Mouse (Mus musculus): ENCODE results near the gene Gm20388. TPM values are rescaled to one million over a fixed set of nuclear protein-coding genes. Genes with fewer than 3 reads are reported as not detected.
A peak's percentile ranks its signal among the peaks of the same experiment; 100 is the strongest.

Gene Gm20388
- polyA plus RNA-seq, 1 experiment from 2014 or later = not detected

GRCm38 (mm10) chr8:121445027-121445471 lies 1534.4 kb downstream of the Gm20388 start:
- H3K4me2 ChIP-seq = no peak overlapping the region
- no peaks in the 10 kb centered on the region for H3K9me3 ChIP-seq (replicated peaks)
- no peaks in the 10 kb centered on the region for H3K36me3 ChIP-seq
- no peak overlapping the region for H3K27ac ChIP-seq
- no peak overlapping the region for H3K4me3 ChIP-seq (replicated peaks)
- no peaks in the 10 kb centered on the region for H3K27me3 ChIP-seq
- DNase-seq (no peak), ATAC-seq (ENCODE audit: low read depth) (no peak)
- H3K4me1 ChIP-seq (replicated peaks) = no peaks in the 10 kb centered on the region
- WGBS (ENCODE audit: insufficient replicate concordance) = 70% methylated on average over 10 of the region's 10 CpGs
- no peak overlapping the region for H3K9ac ChIP-seq

GRCm38 (mm10) chr8:121446133-121446532 lies 1535.5 kb downstream of the Gm20388 start:
- H3K9me3 ChIP-seq (replicated peaks) = no peaks in the 10 kb centered on the region
- no peak overlapping the region for H3K4me3 ChIP-seq (replicated peaks)
- H3K4me2 ChIP-seq = no peak overlapping the region
- no peak overlapping the region for H3K27ac ChIP-seq
- no peaks in the 10 kb centered on the region for H3K36me3 ChIP-seq
- DNase-seq = no peak
- H3K4me1 ChIP-seq (replicated peaks) = no peaks in the 10 kb centered on the region
- no peaks in the 10 kb centered on the region for H3K27me3 ChIP-seq
- 80% methylated on average over 12 of the region's 12 CpGs for WGBS (ENCODE audit: insufficient replicate concordance)
- no peak overlapping the region for H3K9ac ChIP-seq
- ATAC-seq (ENCODE audit: low read depth) = no peak

- Histone ChIP-seq H3K27me3 (no peaks in the 10 kb centered on the region), H3K4me1 (replicated peaks) (no peaks in the 10 kb centered on the region), H3K4me2 (no peak overlapping the region), H3K9me3 (replicated peaks) (no peaks in the 10 kb centered on the region), H3K27ac (no peak overlapping the region), H3K9ac (no peak overlapping the region), H3K36me3 (no peaks in the 10 kb centered on the region), H3K4me3 (replicated peaks) (no peak overlapping the region)
- no peak for DNase-seq
- no peak for ATAC-seq (ENCODE audit: low read depth)
- 74% methylated on average over 6 of the region's 6 CpGs for WGBS (ENCODE audit: insufficient replicate concordance)
These were observed 1536.2 kb downstream of the Gm20388 start for GRCm38 (mm10) chr8:121446862-121447261.

- Histone ChIP-seq H3K4me1 (replicated peaks) (no peaks in the 10 kb centered on the region), H3K36me3 (no peaks in the 10 kb centered on the region), H3K9ac (no peak overlapping the region), H3K27ac (no peak overlapping the region), H3K4me3 (replicated peaks) (no peak overlapping the region), H3K27me3 (no peaks in the 10 kb centered on the region), H3K9me3 (replicated peaks) (no peaks in the 10 kb centered on the region), H3K4me2 (no peak overlapping the region)
- WGBS (ENCODE audit: insufficient replicate concordance) = 66% methylated on average over 8 of the region's 8 CpGs
- DNase-seq (no peak), ATAC-seq (ENCODE audit: low read depth) (no peak)
These were observed 1539.6 kb downstream of the Gm20388 start for GRCm38 (mm10) chr8:121450211-121450610.

- WGBS (ENCODE audit: insufficient replicate concordance) = 61% methylated on average over 16 of the region's 16 CpGs
- Histone ChIP-seq H3K9ac (no peak overlapping the region), H3K4me2 (no peak overlapping the region), H3K36me3 (no peaks in the 10 kb centered on the region), H3K4me1 (replicated peaks) (no peaks in the 10 kb centered on the region), H3K4me3 (replicated peaks) (no peak overlapping the region), H3K27me3 (no peaks in the 10 kb centered on the region), H3K9me3 (replicated peaks) (no peaks in the 10 kb centered on the region), H3K27ac (no peak overlapping the region)
- DNase-seq (no peak), ATAC-seq (ENCODE audit: low read depth) (no peak)
These were observed 1540.9 kb downstream of the Gm20388 start for GRCm38 (mm10) chr8:121451404-121452076.

- no peaks in the 10 kb centered on the region for H3K4me1 ChIP-seq (replicated peaks)
- DNase-seq (no peak), ATAC-seq (ENCODE audit: low read depth) (no peak)
- WGBS (ENCODE audit: insufficient replicate concordance) = 73% methylated on average over 17 of the region's 17 CpGs
- no peak overlapping the region for H3K4me2 ChIP-seq
- no peak overlapping the region for H3K9ac ChIP-seq
- no peak overlapping the region for H3K27ac ChIP-seq
- H3K27me3 ChIP-seq = no peaks in the 10 kb centered on the region
- H3K9me3 ChIP-seq (replicated peaks) = no peaks in the 10 kb centered on the region
- H3K36me3 ChIP-seq = no peaks in the 10 kb centered on the region
- no peak overlapping the region for H3K4me3 ChIP-seq (replicated peaks)
These were observed 1544.1 kb downstream of the Gm20388 start for GRCm38 (mm10) chr8:121454737-121455136.

GRCm38 (mm10) chr8:121461192-121461591 lies 1550.6 kb downstream of the Gm20388 start:
- H3K9me3 ChIP-seq (replicated peaks) = no peaks in the 10 kb centered on the region
- no peak overlapping the region for H3K9ac ChIP-seq
- no peak overlapping the region for H3K4me2 ChIP-seq
- no peaks in the 10 kb centered on the region for H3K27me3 ChIP-seq
- H3K27ac ChIP-seq = no peak overlapping the region
- DNase-seq (no peak), ATAC-seq (ENCODE audit: low read depth) (no peak)
- WGBS (ENCODE audit: insufficient replicate concordance) = 41% methylated on average over 3 of the region's 3 CpGs
- no peak overlapping the region for H3K4me3 ChIP-seq (replicated peaks)
- H3K4me1 ChIP-seq (replicated peaks) = no peaks in the 10 kb centered on the region
- no peaks in the 10 kb centered on the region for H3K36me3 ChIP-seq

GRCm38 (mm10) chr8:121462092-121462491 lies 1551.5 kb downstream of the Gm20388 start:
- H3K4me2 ChIP-seq = no peak overlapping the region
- H3K27me3 ChIP-seq = no peaks in the 10 kb centered on the region
- H3K27ac ChIP-seq = no peak overlapping the region
- WGBS (ENCODE audit: insufficient replicate concordance) = 59% methylated on average over 3 of the region's 3 CpGs
- H3K4me3 ChIP-seq (replicated peaks) = no peak overlapping the region
- H3K36me3 ChIP-seq = no peaks in the 10 kb centered on the region
- ATAC-seq (ENCODE audit: low read depth) = no peak
- no peak overlapping the region for H3K9ac ChIP-seq
- DNase-seq = no peak
- H3K4me1 ChIP-seq (replicated peaks) = no peaks in the 10 kb centered on the region
- H3K9me3 ChIP-seq (replicated peaks) = no peaks in the 10 kb centered on the region

GRCm38 (mm10) chr8:121468083-121469071 lies 1557.7 kb downstream of the Gm20388 start:
- ATAC-seq (ENCODE audit: low read depth) (no peak), DNase-seq (no peak)
- Histone ChIP-seq H3K4me3 (replicated peaks) (no peak overlapping the region), H3K9ac (no peak overlapping the region), H3K4me1 (replicated peaks) (no peaks in the 10 kb centered on the region), H3K27me3 (no peaks in the 10 kb centered on the region), H3K4me2 (no peak overlapping the region), H3K36me3 (no peaks in the 10 kb centered on the region), H3K9me3 (replicated peaks) (no peaks in the 10 kb centered on the region), H3K27ac (no peak overlapping the region)
- 75% methylated on average over 49 of the region's 49 CpGs for WGBS (ENCODE audit: insufficient replicate concordance)

GRCm38 (mm10) chr8:121474161-121474897 lies 1563.7 kb downstream of the Gm20388 start:
- ATAC-seq (ENCODE audit: low read depth) (no peak), DNase-seq (no peak)
- H3K4me2 ChIP-seq = peak overlapping the region; percentile 8; the same call in 1 of the 2 replicates
- H3K36me3 ChIP-seq = no peaks in the 10 kb centered on the region
- H3K9ac ChIP-seq = no peak overlapping the region
- H3K9me3 ChIP-seq (replicated peaks) = no peaks in the 10 kb centered on the region
- WGBS (ENCODE audit: insufficient replicate concordance) = 14% methylated on average over 25 of the region's 25 CpGs
- no peak overlapping the region for H3K4me3 ChIP-seq (replicated peaks)
- H3K4me1 ChIP-seq (replicated peaks) = no peaks in the 10 kb centered on the region
- peaks cover 28% of the 10 kb centered on the region for H3K27me3 ChIP-seq
- H3K27ac ChIP-seq = no peak overlapping the region

- Histone ChIP-seq H3K36me3 (no peaks in the 10 kb centered on the region), H3K9ac (no peak overlapping the region), H3K27me3 (peaks cover 28% of the 10 kb centered on the region), H3K4me3 (replicated peaks) (no peak overlapping the region), H3K4me1 (replicated peaks) (no peaks in the 10 kb centered on the region), H3K27ac (no peak overlapping the region), H3K4me2 (peak overlapping the region; percentile 8; the same call in 1 of the 2 replicates), H3K9me3 (replicated peaks) (no peaks in the 10 kb centered on the region)
- ATAC-seq (ENCODE audit: low read depth) (no peak; the same call in 1 of the 2 replicates), DNase-seq (no peak)
- 2% methylated on average over 17 of the region's 18 CpGs for WGBS (ENCODE audit: insufficient replicate concordance)
These were observed 1564.2 kb downstream of the Gm20388 start for GRCm38 (mm10) chr8:121474898-121475284.

All from liver, embryonic 13.5 days (tissue).